Mouse (Mus musculus): ENCODE results near the gene Zfp42. TPM values are rescaled to one million over a fixed set of nuclear protein-coding genes. Genes with fewer than 3 reads are reported as not detected.
"Not testable (repeated sequence)": the region's sequence is repeated elsewhere in the genome, so short reads cannot be mapped to it uniquely, and the experiment has no call there.

The Zfp42 gene
- not detected in 2 replicates for polyA plus RNA-seq (2015; fragmentation: Nextera tagmentation; extraction: Ambion mirVana)

GRCm38 (mm10) chr8:43306896-43307295 lies at the start of gene Zfp42:
Zfp42 (minus strand) TSS chr8:43306980.
- ATAC-seq (replicated peaks; ENCODE audit: insufficient number of reproducible peaks, insufficient read depth, low FRiP score, low read depth): no peak
- Histone ChIP-seq H3K27ac (no peak within 1 kb of the TSS), H3K4me3 (no peak within 1 kb of the TSS), H3K9me3 (replicated peaks) (no peaks in the 10 kb centered on the region), H3K4me2 (peak within 1 kb of the TSS; percentile 39), H3K9ac (no peak within 1 kb of the TSS), H3K36me3 (no peaks in the 10 kb centered on the region), H3K27me3 (no peaks in the 10 kb centered on the region), H3K4me1 (replicated peaks) (no peaks in the 10 kb centered on the region)
- 42% methylated on average over 14 of the region's 14 CpGs for WGBS

GRCm38 (mm10) chr8:43356069-43356770 lies 49.4 kb upstream of the Zfp42 start:
- H3K9ac ChIP-seq: no peak overlapping the region
- no peaks in the 10 kb centered on the region for H3K9me3 ChIP-seq (replicated peaks)
- no peak overlapping the region for H3K4me2 ChIP-seq
- no peaks in the 10 kb centered on the region for H3K36me3 ChIP-seq
- WGBS: 62% methylated on average over 12 of the region's 12 CpGs
- ATAC-seq (replicated peaks; ENCODE audit: insufficient number of reproducible peaks, insufficient read depth, low FRiP score, low read depth): no peak
- H3K27me3 ChIP-seq: no peaks in the 10 kb centered on the region
- H3K27ac ChIP-seq: no peak overlapping the region
- no peaks in the 10 kb centered on the region for H3K4me1 ChIP-seq (replicated peaks)
- H3K4me3 ChIP-seq: no peak overlapping the region

GRCm38 (mm10) chr8:43352241-43352640 lies 45.5 kb upstream of the Zfp42 start:
- not testable (repeated sequence) for H3K27me3 ChIP-seq; ATAC-seq (replicated peaks; ENCODE audit: insufficient number of reproducible peaks, insufficient read depth, low FRiP score, low read depth); H3K4me2 ChIP-seq; H3K4me3 ChIP-seq; H3K4me1 ChIP-seq (replicated peaks); H3K9ac ChIP-seq; H3K36me3 ChIP-seq; H3K9me3 ChIP-seq (replicated peaks); H3K27ac ChIP-seq

- ATAC-seq (replicated peaks; ENCODE audit: insufficient number of reproducible peaks, insufficient read depth, low FRiP score, low read depth): no peak
- Histone ChIP-seq H3K36me3 (no peaks in the 10 kb centered on the region), H3K27ac (no peak overlapping the region), H3K9me3 (replicated peaks) (no peaks in the 10 kb centered on the region), H3K4me2 (no peak overlapping the region), H3K4me3 (no peak overlapping the region), H3K9ac (no peak overlapping the region), H3K4me1 (replicated peaks) (no peaks in the 10 kb centered on the region), H3K27me3 (no peaks in the 10 kb centered on the region)
- 73% methylated on average over 5 of the region's 5 CpGs for WGBS
Observed at GRCm38 (mm10) chr8:43338555-43338954, 31.8 kb upstream of the Zfp42 start.

GRCm38 (mm10) chr8:43333465-43333864 lies 26.7 kb upstream of the Zfp42 start:
- H3K9ac ChIP-seq: no peak overlapping the region
- no peak overlapping the region for H3K4me2 ChIP-seq
- 53% methylated on average over 4 of the region's 4 CpGs for WGBS
- no peak overlapping the region for H3K4me3 ChIP-seq
- H3K27ac ChIP-seq: no peak overlapping the region
- no peaks in the 10 kb centered on the region for H3K36me3 ChIP-seq
- H3K9me3 ChIP-seq (replicated peaks): no peaks in the 10 kb centered on the region; the same call in 1 of the 2 replicates
- no peaks in the 10 kb centered on the region for H3K27me3 ChIP-seq
- ATAC-seq (replicated peaks; ENCODE audit: insufficient number of reproducible peaks, insufficient read depth, low FRiP score, low read depth): no peak
- H3K4me1 ChIP-seq (replicated peaks): no peaks in the 10 kb centered on the region

- H3K27me3 ChIP-seq: no peaks in the 10 kb centered on the region
- no peak overlapping the region for H3K4me2 ChIP-seq
- H3K9ac ChIP-seq: no peak overlapping the region
- WGBS: 89% methylated on average over 7 of the region's 7 CpGs
- H3K27ac ChIP-seq: no peak overlapping the region
- H3K4me3 ChIP-seq: no peak overlapping the region
- no peaks in the 10 kb centered on the region; the same call in 1 of the 2 replicates for H3K9me3 ChIP-seq (replicated peaks)
- H3K36me3 ChIP-seq: no peaks in the 10 kb centered on the region
- no peak for ATAC-seq (replicated peaks; ENCODE audit: insufficient number of reproducible peaks, insufficient read depth, low FRiP score, low read depth)
- H3K4me1 ChIP-seq (replicated peaks): no peaks in the 10 kb centered on the region
Observed at GRCm38 (mm10) chr8:43331657-43332056, 24.9 kb upstream of the Zfp42 start.

- 89% methylated on average over 21 of the region's 21 CpGs for WGBS
- ATAC-seq (replicated peaks; ENCODE audit: insufficient number of reproducible peaks, insufficient read depth, low FRiP score, low read depth): no peak
- no peak overlapping the region for H3K4me2 ChIP-seq
Observed at GRCm38 (mm10) chr8:43329913-43330705, 23.3 kb upstream of the Zfp42 start.

GRCm38 (mm10) chr8:43328666-43329065 lies 21.9 kb upstream of the Zfp42 start:
- H3K27ac ChIP-seq: no peak overlapping the region
- no peaks in the 10 kb centered on the region for H3K4me1 ChIP-seq (replicated peaks)
- no peaks in the 10 kb centered on the region for H3K36me3 ChIP-seq
- H3K27me3 ChIP-seq: no peaks in the 10 kb centered on the region
- ATAC-seq (replicated peaks; ENCODE audit: insufficient number of reproducible peaks, insufficient read depth, low FRiP score, low read depth): no peak
- 74% methylated on average over 10 of the region's 10 CpGs for WGBS
- H3K4me3 ChIP-seq: no peak overlapping the region
- no peak overlapping the region for H3K4me2 ChIP-seq
- H3K9ac ChIP-seq: no peak overlapping the region
- no peaks in the 10 kb centered on the region; the same call in 1 of the 2 replicates for H3K9me3 ChIP-seq (replicated peaks)

More at GRCm38 (mm10) chr8:43329913-43330705, 23.3 kb upstream of the Zfp42 start:
- H3K4me1 ChIP-seq (replicated peaks): no peaks in the 10 kb centered on the region
- H3K27me3 ChIP-seq: no peaks in the 10 kb centered on the region
- H3K9me3 ChIP-seq (replicated peaks): no peaks in the 10 kb centered on the region; the same call in 1 of the 2 replicates
- H3K9ac ChIP-seq: no peak overlapping the region
- H3K36me3 ChIP-seq: no peaks in the 10 kb centered on the region
- H3K4me3 ChIP-seq: no peak overlapping the region
- H3K27ac ChIP-seq: no peak overlapping the region

- Histone ChIP-seq H3K4me2 (no peak overlapping the region), H3K9me3 (replicated peaks) (no peaks in the 10 kb centered on the region), H3K4me3 (no peak overlapping the region), H3K4me1 (replicated peaks) (no peaks in the 10 kb centered on the region), H3K27me3 (no peaks in the 10 kb centered on the region), H3K36me3 (no peaks in the 10 kb centered on the region), H3K27ac (no peak overlapping the region), H3K9ac (no peak overlapping the region)
- ATAC-seq (replicated peaks; ENCODE audit: insufficient number of reproducible peaks, insufficient read depth, low FRiP score, low read depth): no peak
- 78% methylated on average over 5 of the region's 5 CpGs for WGBS
Observed at GRCm38 (mm10) chr8:43320771-43321170, 14.0 kb upstream of the Zfp42 start.

- 71% methylated on average over 2 of the region's 2 CpGs for WGBS
- no peak for ATAC-seq (replicated peaks; ENCODE audit: insufficient number of reproducible peaks, insufficient read depth, low FRiP score, low read depth)
- no peaks in the 10 kb centered on the region for H3K27me3 ChIP-seq
- H3K36me3 ChIP-seq: no peaks in the 10 kb centered on the region
- H3K4me1 ChIP-seq (replicated peaks): no peaks in the 10 kb centered on the region
- H3K4me3 ChIP-seq: no peak overlapping the region
- no peak overlapping the region for H3K9ac ChIP-seq
- H3K9me3 ChIP-seq (replicated peaks): no peaks in the 10 kb centered on the region
- H3K4me2 ChIP-seq: no peak overlapping the region
- no peak overlapping the region for H3K27ac ChIP-seq
Observed at GRCm38 (mm10) chr8:43308213-43308612, 1.4 kb upstream of the Zfp42 start.

GRCm38 (mm10) chr8:43305676-43306075 lies 1.1 kb downstream of the Zfp42 start:
- Histone ChIP-seq H3K27ac (no peak overlapping the region), H3K36me3 (no peaks in the 10 kb centered on the region), H3K4me2 (no peak overlapping the region), H3K9ac (no peak overlapping the region), H3K9me3 (replicated peaks) (no peaks in the 10 kb centered on the region), H3K27me3 (no peaks in the 10 kb centered on the region), H3K4me3 (no peak overlapping the region), H3K4me1 (replicated peaks) (no peaks in the 10 kb centered on the region)
- 93% methylated on average over 14 of the region's 14 CpGs for WGBS
- no peak for ATAC-seq (replicated peaks; ENCODE audit: insufficient number of reproducible peaks, insufficient read depth, low FRiP score, low read depth)
